Mouse (Mus musculus) heart, embryonic 16.5 days (tissue): Measurements from ENCODE around the gene Thoc3. TPM values are rescaled to one million over a fixed set of nuclear protein-coding genes. Genes with fewer than 3 reads are reported as not detected.
"Not testable (repeated sequence)": the region's sequence is repeated elsewhere in the genome, so short reads cannot be mapped to it uniquely, and the experiment has no call there.

ENCODE experiments used
- ATAC-seq: fragments of 200-750 bp; cut with Nextera tagmentation; replicated peaks from 2 replicates; pipeline ENCODE4 v1.8.0; 2017; ENCODE audit warnings: moderate number of reproducible peaks; ENCODE audit not compliant: insufficient read depth, low FRiP score; ENCODE audit errors: extremely low read depth
- H3K27ac ChIP-seq: fragments of 300-500 bp; sonication (generic); 2 replicates; pipeline ENCODE4 v1.5.1; 2014; ENCODE audit warnings: mild to moderate bottlenecking, low read length, control low read depth, moderate library complexity
- H3K27me3 ChIP-seq: fragments of 300-500 bp; sonication (generic); 2 replicates; pipeline ENCODE4 v1.6.1; 2014; ENCODE audit warnings: low read length, mixed read lengths; ENCODE audit not compliant: control insufficient read depth, insufficient read depth
- H3K36me3 ChIP-seq: fragments of 300-500 bp; sonication (generic); 2 replicates; pipeline ENCODE4 v1.6.1; 2014; ENCODE audit not compliant: control insufficient read depth, insufficient read depth
- H3K4me1 ChIP-seq: fragments of 300-500 bp; sonication (generic); 2 replicates; pipeline ENCODE4 v1.6.1; 2014; ENCODE audit warnings: low read length, mixed read lengths; ENCODE audit not compliant: control insufficient read depth, insufficient read depth
- H3K4me2 ChIP-seq: fragments of 300-500 bp; sonication (generic); 2 replicates; pipeline ENCODE4 v1.6.1; 2014; ENCODE audit warnings: low read depth, mild to moderate bottlenecking, control low read depth, low read length
- H3K4me3 ChIP-seq: fragments of 300-500 bp; sonication (generic); 2 replicates; pipeline ENCODE4 v1.5.1; 2014; ENCODE audit warnings: mild to moderate bottlenecking, control low read depth, low read length
- H3K9ac ChIP-seq: fragments of 300-500 bp; sonication (generic); 2 replicates; pipeline ENCODE4 v1.6.1; 2014; ENCODE audit warnings: low read length, control low read depth
- H3K9me3 ChIP-seq: fragments of 300-500 bp; sonication (generic); replicated peaks from 2 replicates; pipeline ENCODE4 v1.6.1; 2016; ENCODE audit warnings: low read length; ENCODE audit not compliant: control insufficient read depth
- whole genome bisulfite sequencing: fragments of 180-500 bp; shearing (Covaris S2); extraction: QIAGEN DNeasy Blood & Tissue Kit; methylation state at CpG from one replicate; pipeline ENCODE4 v1.1.7; 2014; 5-methylcytosine and 5-hydroxymethylcytosine counted together
- polyA plus RNA-seq: library from polyadenylated mRNA; unstranded; fragments of >200 nt; fragmentation: Nextera tagmentation; extraction: Ambion mirVana; gene quantifications from 2 replicates; pipeline ENCODE4 v1.2.1, GENCODE M21; 2015

The Thoc3 gene
- polyA plus RNA-seq, result 71.0 and 85.4 TPM in 2 replicates

- peak; percentile 97 for ATAC-seq
- H3K9me3 ChIP-seq, result peaks cover 11% of the 10 kb centered on the region
- H3K4me3 ChIP-seq, result peak within 1 kb of the TSS; percentile 86
- no peaks in the 10 kb centered on the region for H3K27me3 ChIP-seq
- peaks cover 10% of the 10 kb centered on the region for H3K4me1 ChIP-seq
- peak within 1 kb of the TSS; percentile 43 for H3K27ac ChIP-seq
- peak within 1 kb of the TSS; percentile 90 for H3K9ac ChIP-seq
- WGBS, result under 1% methylated on average over 67 of the region's 67 CpGs
- peak within 1 kb of the TSS; percentile 98 for H3K4me2 ChIP-seq
- H3K36me3 ChIP-seq, result peaks cover 39% of the 10 kb centered on the region
Measured at GRCm38 (mm10) chr13:54468098-54469011, at the start of gene Thoc3. Gene Thoc3 (minus strand): TSS chr13:54468849.

GRCm38 (mm10) chr13:54505920-54506319 is 37.3 kb upstream of the Thoc3 start:
- WGBS, result 95% methylated on average over 1 of the region's 1 CpGs
- Histone ChIP-seq H3K9ac (no peak overlapping the region), H3K27ac (no peak overlapping the region), H3K4me1 (peaks cover 5% of the 10 kb centered on the region), H3K9me3 (no peaks in the 10 kb centered on the region), H3K4me3 (no peak overlapping the region), H3K27me3 (no peaks in the 10 kb centered on the region; the same call in 1 of the 2 replicates), H3K36me3 (no peaks in the 10 kb centered on the region), H3K4me2 (no peak overlapping the region)
- ATAC-seq, result no peak

GRCm38 (mm10) chr13:54504611-54505260 is 36.1 kb upstream of the Thoc3 start:
- H3K9ac ChIP-seq, result peak overlapping the region; percentile 86
- no peak for ATAC-seq
- peak overlapping the region; percentile 98 for H3K4me2 ChIP-seq
- H3K4me1 ChIP-seq, result peaks cover 5% of the 10 kb centered on the region
- H3K9me3 ChIP-seq, result no peaks in the 10 kb centered on the region
- no peaks in the 10 kb centered on the region for H3K36me3 ChIP-seq
- no peak overlapping the region; the same call in 1 of the 2 replicates for H3K27ac ChIP-seq
- peak overlapping the region; percentile 80 for H3K4me3 ChIP-seq
- WGBS, result 48% methylated on average over 7 of the region's 7 CpGs
- H3K27me3 ChIP-seq, result no peaks in the 10 kb centered on the region; the same call in 1 of the 2 replicates

- Histone ChIP-seq H3K9ac (peak within 1 kb of the TSS; percentile 86), H3K4me2 (peak within 1 kb of the TSS; percentile 98), H3K4me1 (peaks cover 5% of the 10 kb centered on the region), H3K27me3 (no peaks in the 10 kb centered on the region; the same call in 1 of the 2 replicates), H3K27ac (peak within 1 kb of the TSS; percentile 48), H3K4me3 (peak within 1 kb of the TSS; percentile 80), H3K9me3 (no peaks in the 10 kb centered on the region), H3K36me3 (no peaks in the 10 kb centered on the region)
- peak; percentile 94 for ATAC-seq
- under 1% methylated on average over 105 of the region's 105 CpGs for WGBS
Measured at GRCm38 (mm10) chr13:54503604-54504521, 35.2 kb upstream of the Thoc3 start, which contains the start of gene Simc1. Gene Simc1 (plus strand): TSS chr13:54503779.

GRCm38 (mm10) chr13:54503278-54503603 is 34.6 kb upstream of the Thoc3 start:
- 2% methylated on average over 14 of the region's 14 CpGs for WGBS
- H3K4me3 ChIP-seq, result peak overlapping the region; percentile 80
- H3K4me1 ChIP-seq, result peaks cover 5% of the 10 kb centered on the region
- peak overlapping the region; percentile 98 for H3K4me2 ChIP-seq
- ATAC-seq, result no peak; the same call in 1 of the 2 replicates
- H3K9me3 ChIP-seq, result no peaks in the 10 kb centered on the region
- H3K27me3 ChIP-seq, result no peaks in the 10 kb centered on the region; the same call in 1 of the 2 replicates
- H3K27ac ChIP-seq, result no peak overlapping the region
- H3K9ac ChIP-seq, result peak overlapping the region; percentile 86
- no peaks in the 10 kb centered on the region for H3K36me3 ChIP-seq

- H3K4me1 ChIP-seq, result peaks cover 5% of the 10 kb centered on the region
- H3K9me3 ChIP-seq, result no peaks in the 10 kb centered on the region
- no peak overlapping the region for H3K9ac ChIP-seq
- no peak overlapping the region for H3K27ac ChIP-seq
- no peak overlapping the region for H3K4me3 ChIP-seq
- 49% methylated on average over 3 of the region's 3 CpGs for WGBS
- ATAC-seq, result no peak
- H3K4me2 ChIP-seq, result no peak overlapping the region
- H3K36me3 ChIP-seq, result no peaks in the 10 kb centered on the region
- H3K27me3 ChIP-seq, result no peaks in the 10 kb centered on the region; the same call in 1 of the 2 replicates
Measured at GRCm38 (mm10) chr13:54501957-54502690, 33.5 kb upstream of the Thoc3 start.

- Histone ChIP-seq H3K27me3 (no peaks in the 10 kb centered on the region; the same call in 1 of the 2 replicates), H3K4me3 (no peak overlapping the region), H3K4me2 (no peak overlapping the region), H3K9ac (no peak overlapping the region), H3K4me1 (peaks cover 5% of the 10 kb centered on the region), H3K9me3 (no peaks in the 10 kb centered on the region), H3K27ac (no peak overlapping the region), H3K36me3 (no peaks in the 10 kb centered on the region)
- 63% methylated on average over 2 of the region's 2 CpGs for WGBS
- ATAC-seq, result no peak
Measured at GRCm38 (mm10) chr13:54501352-54501751, 32.7 kb upstream of the Thoc3 start.

- not testable (repeated sequence) for H3K4me2 ChIP-seq, H3K9ac ChIP-seq, ATAC-seq, H3K27me3 ChIP-seq, H3K36me3 ChIP-seq, H3K4me1 ChIP-seq, H3K4me3 ChIP-seq, H3K27ac ChIP-seq, H3K9me3 ChIP-seq
- WGBS, result 91% methylated on average over 7 of the region's 7 CpGs
Measured at GRCm38 (mm10) chr13:54499551-54499950, 30.9 kb upstream of the Thoc3 start.
